Mouse (Mus musculus): ENCODE measurements around the gene Gpr62. TPM values are rescaled to one million over a fixed set of nuclear protein-coding genes. Genes with fewer than 3 reads are reported as not detected.
"Not testable (repeated sequence)": the region's sequence is repeated elsewhere in the genome, so short reads cannot be mapped to it uniquely, and the experiment has no call there.

The Gpr62 gene
- not detected in 2 replicates for polyA plus RNA-seq (2011; ENCODE audit: insufficient read depth, insufficient read length, low replicate concordance, missing spikeins)

DNA sequence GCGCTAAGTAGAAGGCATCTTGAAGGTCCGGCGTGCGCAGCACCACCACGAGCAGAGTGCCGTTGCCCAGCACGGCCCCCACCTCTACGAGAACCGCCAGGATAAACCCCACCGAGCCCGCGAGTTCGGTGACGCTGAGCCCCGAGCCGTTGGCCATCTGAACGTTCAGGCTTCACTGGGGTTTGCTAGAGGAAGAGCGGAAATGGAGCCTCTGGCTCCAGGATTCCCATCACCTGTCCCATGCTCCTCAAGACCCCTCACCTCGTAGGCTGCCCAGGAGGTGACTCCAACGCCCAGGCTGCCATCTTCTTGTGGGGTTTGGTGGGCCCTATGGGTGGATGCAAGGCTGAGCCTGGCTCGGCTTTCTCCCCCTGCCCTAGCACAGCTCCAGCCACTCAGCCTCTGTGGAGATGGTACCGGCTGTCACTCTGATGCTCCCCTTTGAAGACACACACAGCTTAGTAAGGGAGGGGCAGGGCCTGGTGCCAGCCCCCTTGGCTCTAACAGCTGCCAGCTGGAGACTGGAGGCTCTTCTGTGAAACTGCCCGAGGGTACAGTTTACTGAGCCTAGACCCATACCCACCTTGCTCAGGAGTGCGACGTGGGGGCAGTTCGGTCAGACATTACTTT is at the start of gene Gpr62:
Gene Gpr62, minus strand, starts transcription at position 368 of the 630 bp plus-strand sequence.
- no peak within 1 kb of the TSS for H3K4me3 ChIP-seq (replicated peaks; ENCODE audit: control insufficient read depth, low read depth, low read length)
- 28% methylated on average over 26 of the region's 26 CpGs for WGBS

DNA sequence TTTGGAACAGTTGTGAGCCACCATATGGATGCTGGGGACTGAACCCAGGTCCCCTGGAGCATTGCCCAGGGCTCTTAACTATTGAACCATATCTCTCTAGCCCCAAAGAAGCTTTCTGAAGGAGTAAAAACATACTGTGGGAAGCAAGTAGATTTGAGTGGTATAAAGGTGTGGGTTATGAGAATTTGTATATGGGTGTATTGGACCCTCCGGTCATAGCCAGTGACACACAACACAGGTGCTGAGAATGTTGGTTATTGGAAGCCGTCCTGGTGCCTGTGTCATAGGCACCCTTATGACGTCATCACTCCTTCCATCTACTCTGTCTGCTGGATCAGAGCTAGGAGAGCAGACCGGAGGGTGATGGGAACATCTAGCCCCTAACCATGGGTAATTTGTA is 48.5 kb upstream of the Gpr62 start, which contains the start of gene Iqcf5:
Gene Iqcf5, plus strand, starts transcription at position 301 of the 400 bp plus-strand sequence.
- Histone ChIP-seq H3K4me1 (ENCODE audit: control insufficient read depth, insufficient read depth, low read length) (no peaks in the 10 kb centered on the region), H3K27ac (ENCODE audit: control insufficient read depth, insufficient read depth, low read depth, low read length, poor library complexity) (no peak within 1 kb of the TSS), H3K4me3 (replicated peaks; ENCODE audit: control insufficient read depth, low read depth, low read length) (no peak within 1 kb of the TSS)
- WGBS = 79% methylated on average over 4 of the region's 4 CpGs
- TF ChIP-seq POLR2A (IDR thresholded peaks at IDR 0.05; ENCODE audit: borderline replicate concordance, control insufficient read depth, low read depth, low read length) (no peak), CTCF (IDR thresholded peaks at IDR 0.05; ENCODE audit: control insufficient read depth, insufficient read depth, low read length) (no peak)

More for the DNA sequence above, at the start of gene Gpr62:
- TF ChIP-seq POLR2A (IDR thresholded peaks at IDR 0.05; ENCODE audit: borderline replicate concordance, control insufficient read depth, low read depth, low read length) = no peak
- TF ChIP-seq CTCF (IDR thresholded peaks at IDR 0.05; ENCODE audit: control insufficient read depth, insufficient read depth, low read length) = no peak
- Histone ChIP-seq H3K27ac (ENCODE audit: control insufficient read depth, insufficient read depth, low read depth, low read length, poor library complexity) (no peak within 1 kb of the TSS), H3K4me1 (ENCODE audit: control insufficient read depth, insufficient read depth, low read length) (no peaks in the 10 kb centered on the region)

DNA sequence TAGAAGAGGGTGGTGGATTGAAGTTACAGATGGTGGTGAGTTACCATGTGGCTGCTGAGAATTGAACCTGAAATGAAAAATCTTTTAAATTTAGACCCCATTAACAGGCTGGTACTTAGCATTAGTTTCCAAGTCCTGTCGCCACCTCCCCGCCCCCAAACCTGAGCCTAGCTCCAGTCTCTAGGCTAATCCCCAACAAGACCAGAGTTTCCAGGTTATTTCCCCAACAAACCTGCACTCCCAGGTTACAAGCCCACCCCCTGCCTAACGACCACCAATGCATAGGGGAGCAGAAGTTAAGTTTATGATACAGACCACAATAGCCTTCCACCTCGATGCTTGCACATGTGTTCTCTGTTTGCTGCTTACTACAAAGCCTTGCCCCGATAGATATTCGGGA is 47.8 kb upstream of the Gpr62 start:
- 72% methylated on average over 6 of the region's 6 CpGs for WGBS
- no peaks in the 10 kb centered on the region for H3K4me1 ChIP-seq (ENCODE audit: control insufficient read depth, insufficient read depth, low read length)
- no peak overlapping the region for H3K27ac ChIP-seq (ENCODE audit: control insufficient read depth, insufficient read depth, low read depth, low read length, poor library complexity)
- H3K4me3 ChIP-seq (replicated peaks; ENCODE audit: control insufficient read depth, low read depth, low read length) = no peak overlapping the region
- TF ChIP-seq CTCF (IDR thresholded peaks at IDR 0.05; ENCODE audit: control insufficient read depth, insufficient read depth, low read length) = no peak
- no peak for TF ChIP-seq POLR2A (IDR thresholded peaks at IDR 0.05; ENCODE audit: borderline replicate concordance, control insufficient read depth, low read depth, low read length)

- no peak overlapping the region for H3K27ac ChIP-seq (ENCODE audit: control insufficient read depth, insufficient read depth, low read depth, low read length, poor library complexity)
- no peak overlapping the region for H3K4me3 ChIP-seq (replicated peaks; ENCODE audit: control insufficient read depth, low read depth, low read length)
- WGBS = 46% methylated on average over 13 of the region's 13 CpGs
- no peak for TF ChIP-seq CTCF (IDR thresholded peaks at IDR 0.05; ENCODE audit: control insufficient read depth, insufficient read depth, low read length)
- TF ChIP-seq POLR2A (IDR thresholded peaks at IDR 0.05; ENCODE audit: borderline replicate concordance, control insufficient read depth, low read depth, low read length) = no peak
- no peaks in the 10 kb centered on the region for H3K4me1 ChIP-seq (ENCODE audit: control insufficient read depth, insufficient read depth, low read length)
Measured at GRCm38 (mm10) chr9:106512729-106513450, 47.2 kb upstream of the Gpr62 start.

GRCm38 (mm10) chr9:106509356-106509755 is 43.6 kb upstream of the Gpr62 start:
- no peak overlapping the region for H3K27ac ChIP-seq (ENCODE audit: control insufficient read depth, insufficient read depth, low read depth, low read length, poor library complexity)
- H3K4me1 ChIP-seq (ENCODE audit: control insufficient read depth, insufficient read depth, low read length) = no peaks in the 10 kb centered on the region
- no peak overlapping the region for H3K4me3 ChIP-seq (replicated peaks; ENCODE audit: control insufficient read depth, low read depth, low read length)
- WGBS = 82% methylated on average over 10 of the region's 10 CpGs
- TF ChIP-seq POLR2A (IDR thresholded peaks at IDR 0.05; ENCODE audit: borderline replicate concordance, control insufficient read depth, low read depth, low read length) (no peak), CTCF (IDR thresholded peaks at IDR 0.05; ENCODE audit: control insufficient read depth, insufficient read depth, low read length) (no peak)

DNA sequence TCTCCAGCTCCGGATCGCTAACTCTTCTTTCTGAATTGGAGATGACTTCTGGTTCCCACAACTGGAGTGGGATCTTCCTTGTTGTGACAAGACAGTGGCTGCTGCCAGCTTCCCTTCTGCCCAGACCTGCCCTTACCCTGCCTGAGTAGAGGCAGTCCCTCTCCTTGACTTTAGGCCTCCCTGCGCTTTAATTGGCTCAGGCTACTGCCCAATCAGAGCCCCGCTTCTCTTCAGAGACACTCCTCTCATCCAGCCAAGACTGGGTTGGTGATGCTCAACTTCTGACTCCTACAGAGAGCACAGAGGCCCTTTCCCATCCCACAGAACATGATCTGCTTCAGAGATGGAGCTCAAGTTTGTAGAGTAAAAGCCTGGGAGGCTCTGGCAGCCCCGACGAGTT is 38.5 kb upstream of the Gpr62 start:
- Histone ChIP-seq H3K4me1 (ENCODE audit: control insufficient read depth, insufficient read depth, low read length) (no peaks in the 10 kb centered on the region), H3K4me3 (replicated peaks; ENCODE audit: control insufficient read depth, low read depth, low read length) (no peak overlapping the region), H3K27ac (ENCODE audit: control insufficient read depth, insufficient read depth, low read depth, low read length, poor library complexity) (no peak overlapping the region)
- no peak for TF ChIP-seq POLR2A (IDR thresholded peaks at IDR 0.05; ENCODE audit: borderline replicate concordance, control insufficient read depth, low read depth, low read length)
- 87% methylated on average over 6 of the region's 6 CpGs for WGBS

DNA sequence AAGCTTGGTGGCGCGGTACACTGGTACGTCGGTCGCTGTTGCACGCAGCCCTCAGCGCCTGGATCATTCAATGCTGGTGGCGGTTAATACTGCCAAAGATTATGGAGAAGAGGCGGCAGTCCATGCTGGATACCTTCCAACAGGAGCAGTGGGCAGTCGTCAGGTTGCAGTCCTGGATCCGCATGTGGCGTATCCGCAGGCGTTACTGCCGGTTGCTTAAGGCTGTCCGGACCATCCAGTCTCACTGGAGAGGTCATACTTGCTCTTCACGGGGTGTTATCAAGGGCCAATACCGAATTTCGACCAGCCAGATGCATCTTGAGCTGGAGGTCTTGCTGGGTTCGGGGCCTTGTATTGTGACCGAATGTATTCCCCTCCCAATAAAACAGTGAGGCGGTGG is 36.1 kb upstream of the Gpr62 start:
- H3K27ac ChIP-seq (ENCODE audit: control insufficient read depth, insufficient read depth, low read depth, low read length, poor library complexity) = no peak overlapping the region
- WGBS = 86% methylated on average over 22 of the region's 22 CpGs

GRCm38 (mm10) chr9:106499667-106500066 is 33.9 kb upstream of the Gpr62 start, which contains the start of gene Iqcf1:
Gene Iqcf1, plus strand, starts transcription at chr9:106499967.
- no peak within 1 kb of the TSS for H3K4me3 ChIP-seq (replicated peaks; ENCODE audit: control insufficient read depth, low read depth, low read length)
- no peak within 1 kb of the TSS for H3K27ac ChIP-seq (ENCODE audit: control insufficient read depth, insufficient read depth, low read depth, low read length, poor library complexity)
- WGBS = 87% methylated on average over 6 of the region's 6 CpGs
- no peak for TF ChIP-seq POLR2A (IDR thresholded peaks at IDR 0.05; ENCODE audit: borderline replicate concordance, control insufficient read depth, low read depth, low read length)
- TF ChIP-seq CTCF (IDR thresholded peaks at IDR 0.05; ENCODE audit: control insufficient read depth, insufficient read depth, low read length) = no peak
- no peaks in the 10 kb centered on the region for H3K4me1 ChIP-seq (ENCODE audit: control insufficient read depth, insufficient read depth, low read length)

More for the DNA sequence above, 36.1 kb upstream of the Gpr62 start:
- TF ChIP-seq CTCF (IDR thresholded peaks at IDR 0.05; ENCODE audit: control insufficient read depth, insufficient read depth, low read length) = no peak
- no peak for TF ChIP-seq POLR2A (IDR thresholded peaks at IDR 0.05; ENCODE audit: borderline replicate concordance, control insufficient read depth, low read depth, low read length)
- Histone ChIP-seq H3K4me3 (replicated peaks; ENCODE audit: control insufficient read depth, low read depth, low read length) (no peak overlapping the region), H3K4me1 (ENCODE audit: control insufficient read depth, insufficient read depth, low read length) (no peaks in the 10 kb centered on the region)

DNA sequence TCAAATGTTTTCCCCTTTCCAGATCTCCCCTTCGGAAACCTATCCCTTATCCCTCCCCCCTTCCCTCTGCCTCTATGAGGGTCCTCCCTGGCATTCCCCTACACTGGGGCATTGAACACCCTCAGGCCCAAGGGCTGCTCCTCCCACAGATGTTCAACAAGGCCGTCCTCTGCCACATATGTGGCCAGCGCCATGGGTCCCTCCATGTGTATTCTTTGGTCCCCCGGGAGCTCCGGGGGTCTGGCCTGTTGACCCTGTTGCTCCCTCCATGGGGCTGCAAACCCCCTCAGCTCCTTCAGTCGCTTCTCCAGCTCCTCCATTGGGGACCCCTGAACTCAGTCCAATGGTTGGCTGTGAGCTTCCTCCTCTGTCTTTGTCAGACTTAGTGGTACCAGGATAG is 21.9 kb upstream of the Gpr62 start:
- not testable (repeated sequence) for H3K27ac ChIP-seq (ENCODE audit: control insufficient read depth, insufficient read depth, low read depth, low read length, poor library complexity); H3K4me1 ChIP-seq (ENCODE audit: control insufficient read depth, insufficient read depth, low read length); H3K4me3 ChIP-seq (replicated peaks; ENCODE audit: control insufficient read depth, low read depth, low read length)
- 79% methylated on average over 6 of the region's 6 CpGs for WGBS
